Mouse (Mus musculus): Measurements from ENCODE around the gene Plekhd1. TPM values are rescaled to one million over a fixed set of nuclear protein-coding genes. Genes with fewer than 3 reads are reported as not detected.
A peak's percentile ranks its signal among the peaks of the same experiment; 100 is the strongest.

Gene Plekhd1
- polyA plus RNA-seq, 1 experiment from 2014 or later: 0.59 TPM

DNA sequence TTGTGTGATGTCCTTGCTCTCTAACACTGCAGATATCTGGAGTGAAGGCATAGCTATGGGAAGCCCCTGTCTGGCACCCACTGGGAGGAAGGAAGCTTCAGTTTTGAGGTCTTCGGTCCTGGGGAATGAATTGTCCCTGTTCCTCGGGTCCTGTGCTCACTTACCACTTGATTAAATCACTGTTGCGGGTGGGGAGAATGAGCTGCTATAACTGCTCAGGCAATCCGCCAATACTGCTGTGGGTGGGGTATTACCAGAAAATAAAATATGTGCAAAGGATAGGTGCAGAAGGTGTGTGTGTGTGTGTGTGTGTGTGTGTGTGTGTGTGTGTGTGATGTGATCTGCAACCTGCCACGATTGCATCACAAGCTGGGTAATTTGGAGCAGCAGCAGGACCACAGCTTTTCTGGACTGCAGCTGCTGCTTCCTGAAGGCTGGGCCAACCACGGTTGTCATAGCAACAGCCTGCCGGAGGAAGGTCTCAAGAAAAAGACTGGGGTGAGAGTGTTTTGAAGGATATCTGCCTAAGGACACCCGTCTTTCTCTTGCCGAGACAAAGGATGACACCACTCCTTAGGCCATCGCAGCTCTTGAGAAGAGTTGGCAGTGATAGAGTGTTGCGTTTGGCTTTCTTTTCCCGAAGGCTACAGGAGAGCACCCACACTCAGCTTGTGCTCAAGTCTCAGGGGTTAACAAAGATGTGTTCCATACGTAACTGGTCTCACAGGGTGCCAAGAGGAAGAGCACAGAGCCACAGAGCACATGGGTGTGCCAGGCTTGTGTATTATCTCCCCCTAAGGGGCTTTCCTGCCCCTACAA, 44.3 kb downstream of the Plekhd1 start:
- Histone ChIP-seq H3K9me3 (no peaks in the 10 kb centered on the region), H3K27ac (replicated peaks) (peak overlapping the region; percentile 71), H3K4me1 (peaks cover 29% of the 10 kb centered on the region), H3K27me3 (replicated peaks; ENCODE audit: low read depth, poor library complexity, severe bottlenecking) (peaks cover 32% of the 10 kb centered on the region), H3K36me3 (replicated peaks) (no peaks in the 10 kb centered on the region), H3K4me3 (peak overlapping the region; percentile 30; the same call in 1 of the 2 replicates)
- WGBS: 29% methylated on average over 13 of the region's 13 CpGs
- DNase-seq (ENCODE audit: low spot score): peak; percentile 69

DNA sequence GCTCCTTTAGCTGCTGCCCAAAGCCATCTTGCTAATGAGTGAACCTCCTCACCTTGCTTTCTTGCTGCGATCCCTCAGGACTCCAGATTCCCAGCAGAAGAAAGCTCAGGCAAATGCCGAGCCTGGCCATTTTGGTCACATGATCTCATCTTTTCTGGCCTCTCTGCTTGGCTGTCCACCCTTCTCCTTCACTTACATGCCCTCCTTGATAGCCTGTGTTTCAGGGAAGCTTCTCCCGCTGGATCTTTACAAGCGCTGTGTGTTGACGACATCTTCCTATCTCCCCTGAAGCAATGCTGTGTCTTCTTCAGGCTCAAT, 44.9 kb downstream of the Plekhd1 start:
- 62% methylated on average over 5 of the region's 5 CpGs for WGBS
- H3K9me3 ChIP-seq: no peaks in the 10 kb centered on the region
- H3K4me3 ChIP-seq: peak overlapping the region; percentile 30; the same call in 1 of the 2 replicates
- peaks cover 29% of the 10 kb centered on the region for H3K4me1 ChIP-seq
- H3K27me3 ChIP-seq (replicated peaks; ENCODE audit: low read depth, poor library complexity, severe bottlenecking): peaks cover 37% of the 10 kb centered on the region
- H3K36me3 ChIP-seq (replicated peaks): no peaks in the 10 kb centered on the region
- H3K27ac ChIP-seq (replicated peaks): peak overlapping the region; percentile 71
- DNase-seq (ENCODE audit: low spot score): no peak

DNA sequence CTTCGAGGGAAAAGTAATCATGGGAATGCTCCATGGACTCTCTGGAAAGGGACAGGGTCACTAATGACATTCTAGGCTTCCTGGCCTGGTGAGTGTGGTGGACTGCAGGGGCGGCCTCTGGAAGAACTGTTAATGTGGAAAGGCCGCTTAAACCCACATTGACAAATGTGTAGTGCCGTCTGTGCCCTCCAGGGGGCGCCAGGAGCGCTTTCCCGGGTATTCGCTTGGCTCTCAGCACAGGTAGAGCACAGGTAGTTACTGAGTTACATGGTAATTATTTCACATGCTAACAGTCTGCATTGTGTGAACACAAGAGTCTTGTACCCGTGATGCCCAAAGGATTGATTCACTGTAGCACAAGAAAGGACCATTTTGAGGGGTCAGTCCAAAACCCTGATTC, 47.1 kb downstream of the Plekhd1 start:
- no peak overlapping the region for H3K4me3 ChIP-seq
- peak; percentile 55 for DNase-seq (ENCODE audit: low spot score)
- H3K9me3 ChIP-seq: no peaks in the 10 kb centered on the region
- H3K36me3 ChIP-seq (replicated peaks): no peaks in the 10 kb centered on the region
- H3K4me1 ChIP-seq: peaks cover 27% of the 10 kb centered on the region
- WGBS: 32% methylated on average over 9 of the region's 9 CpGs
- no peak overlapping the region for H3K27ac ChIP-seq (replicated peaks)
- peaks cover 37% of the 10 kb centered on the region for H3K27me3 ChIP-seq (replicated peaks; ENCODE audit: low read depth, poor library complexity, severe bottlenecking)

DNA sequence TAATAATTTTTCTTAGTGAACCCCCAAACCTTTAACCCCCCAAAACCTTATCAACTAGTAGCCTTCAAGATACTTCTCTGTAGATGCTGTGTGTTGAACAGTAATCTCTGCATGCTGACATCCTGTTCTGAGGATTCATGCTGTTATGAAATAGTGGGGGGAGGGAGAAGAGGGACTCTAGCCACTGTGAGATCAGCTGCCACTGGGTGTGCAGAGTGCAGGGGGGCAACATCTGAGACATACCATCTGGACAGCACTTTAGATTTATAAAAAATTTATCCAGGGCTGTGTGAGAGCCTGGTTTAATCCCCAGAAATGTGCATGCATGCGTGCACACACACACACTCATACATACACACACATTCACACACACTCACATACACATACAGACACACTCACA, 52.2 kb downstream of the Plekhd1 start:
- Histone ChIP-seq H3K4me1 (0 out of 2 replicates have a peak, but pooled peaks cover 6% of the 10 kb centered on the region), H3K36me3 (replicated peaks) (no peaks in the 10 kb centered on the region), H3K9me3 (no peaks in the 10 kb centered on the region), H3K27me3 (replicated peaks; ENCODE audit: low read depth, poor library complexity, severe bottlenecking) (peaks cover 19% of the 10 kb centered on the region), H3K27ac (replicated peaks) (no peak overlapping the region), H3K4me3 (no peak overlapping the region)
- DNase-seq (ENCODE audit: low spot score): no peak
- WGBS: 82% methylated on average over 1 of the region's 1 CpGs

DNA sequence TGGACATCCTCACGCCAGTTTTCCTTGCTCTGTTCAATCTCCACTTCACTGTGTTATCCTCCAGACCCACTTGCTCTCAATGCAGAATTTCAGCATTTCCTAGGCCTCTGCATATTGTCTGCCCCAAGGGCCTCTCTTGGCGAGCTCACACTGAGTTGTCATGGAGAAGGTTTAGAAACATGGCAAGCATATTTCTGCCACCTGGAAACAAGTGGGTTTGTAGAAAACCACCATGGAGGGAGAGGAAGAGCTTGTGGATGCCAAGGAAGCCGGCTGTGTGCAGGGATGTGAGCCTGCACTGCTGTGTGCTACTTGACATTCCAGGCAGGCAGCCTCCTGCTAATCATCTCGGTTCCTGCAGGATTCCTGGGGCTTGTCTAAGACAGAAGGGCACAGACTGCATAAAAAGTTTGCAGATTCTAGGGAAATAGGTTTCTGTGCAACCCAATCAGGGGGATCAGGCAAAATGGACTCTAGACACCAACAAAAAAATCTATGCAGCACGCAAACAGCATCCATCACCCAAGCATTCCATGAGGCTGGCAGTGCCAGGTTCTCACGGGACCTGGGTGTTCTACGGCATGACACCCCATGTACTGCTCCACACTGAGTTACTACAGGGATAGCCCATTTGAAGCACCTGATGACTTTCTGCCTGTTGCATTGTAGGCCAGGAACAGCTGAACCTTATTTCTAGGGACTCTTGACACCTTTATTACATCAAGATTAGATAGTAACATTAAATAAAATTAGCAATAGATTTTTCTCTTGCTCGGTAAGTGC, 53.8 kb downstream of the Plekhd1 start:
- H3K9me3 ChIP-seq: no peaks in the 10 kb centered on the region
- H3K4me3 ChIP-seq: no peak overlapping the region
- WGBS: 70% methylated on average over 8 of the region's 8 CpGs
- H3K4me1 ChIP-seq: 0 out of 2 replicates have a peak, but pooled peaks cover 6% of the 10 kb centered on the region
- peaks cover 15% of the 10 kb centered on the region for H3K27me3 ChIP-seq (replicated peaks; ENCODE audit: low read depth, poor library complexity, severe bottlenecking)
- DNase-seq (ENCODE audit: low spot score): no peak
- no peaks in the 10 kb centered on the region for H3K36me3 ChIP-seq (replicated peaks)
- no peak overlapping the region for H3K27ac ChIP-seq (replicated peaks)

DNA sequence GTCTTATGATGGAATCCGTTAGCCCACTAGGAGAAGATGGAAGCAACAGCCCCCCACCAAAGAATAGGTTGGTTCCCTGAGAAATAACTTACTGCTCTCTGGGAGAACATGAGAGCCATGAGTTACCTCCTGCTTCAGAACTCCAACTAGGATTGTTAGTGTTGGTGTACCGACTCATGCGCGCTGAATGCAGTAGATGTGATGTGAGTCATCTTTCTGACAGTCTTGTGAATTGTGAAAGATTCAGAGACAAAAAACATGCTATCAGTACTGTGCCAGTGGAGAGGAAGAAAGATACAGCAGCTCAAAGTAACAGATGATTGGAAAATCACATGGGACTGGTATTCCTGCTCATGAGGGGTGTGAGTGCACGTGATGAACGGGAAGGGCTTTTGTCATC, 59.2 kb downstream of the Plekhd1 start:
- WGBS: 90% methylated on average over 6 of the region's 6 CpGs
- no peaks in the 10 kb centered on the region; the same call in 1 of the 2 replicates for H3K9me3 ChIP-seq
- peaks cover 33% of the 10 kb centered on the region for H3K27me3 ChIP-seq (replicated peaks; ENCODE audit: low read depth, poor library complexity, severe bottlenecking)
- H3K4me3 ChIP-seq: no peak overlapping the region
- peaks cover 31% of the 10 kb centered on the region for H3K36me3 ChIP-seq (replicated peaks)
- no peak for DNase-seq (ENCODE audit: low spot score)
- H3K27ac ChIP-seq (replicated peaks): no peak overlapping the region
- H3K4me1 ChIP-seq: no peaks in the 10 kb centered on the region

DNA sequence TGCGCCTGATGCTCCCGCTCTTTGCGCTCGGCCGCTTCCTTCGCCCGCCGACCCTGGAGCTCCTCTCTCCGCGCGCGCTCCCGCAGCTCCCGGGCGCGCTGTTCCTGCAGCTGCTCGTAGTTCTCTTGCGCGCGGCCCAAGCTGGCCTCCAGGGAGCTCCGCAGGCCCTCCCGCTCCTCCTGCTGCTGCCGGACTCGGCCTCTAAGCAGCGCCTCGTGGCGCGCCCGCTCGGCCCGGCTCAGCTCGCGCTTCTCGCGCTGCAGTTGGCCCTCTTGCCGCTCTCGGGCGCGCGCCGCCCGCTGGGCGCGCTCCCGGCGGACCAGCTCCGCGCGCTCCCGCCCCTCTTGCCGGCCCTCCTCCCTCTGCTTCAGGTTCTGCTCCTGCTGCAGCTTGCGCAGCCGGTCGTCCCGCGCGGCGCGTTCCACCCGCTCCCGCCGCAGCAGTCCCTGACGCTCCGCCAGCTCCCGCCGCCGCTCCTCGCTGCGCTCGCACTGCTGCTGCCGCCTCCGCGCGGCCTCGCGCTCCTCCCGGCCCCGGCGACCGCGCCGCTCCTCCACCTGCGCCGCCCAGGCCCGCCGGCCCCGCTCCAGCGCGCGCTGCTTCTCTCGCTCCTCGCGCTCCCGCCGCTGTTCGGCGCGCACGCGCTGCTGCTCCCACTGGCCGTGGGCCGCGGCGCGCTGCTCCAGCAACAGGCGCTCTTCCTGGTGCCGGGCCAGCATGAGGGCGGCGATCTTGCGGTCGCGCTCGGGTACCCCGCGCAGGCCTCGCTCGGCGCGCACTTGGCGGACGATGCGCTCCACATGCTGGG, 65.6 kb downstream of the Plekhd1 start:
- 15% methylated on average over 122 of the region's 122 CpGs for WGBS
- Histone ChIP-seq H3K4me3 (peak overlapping the region; percentile 66), H3K9me3 (peaks cover 23% of the 10 kb centered on the region), H3K27ac (replicated peaks) (peak overlapping the region; percentile 84), H3K4me1 (peaks cover 32% of the 10 kb centered on the region), H3K36me3 (replicated peaks) (peaks cover 57% of the 10 kb centered on the region), H3K27me3 (replicated peaks; ENCODE audit: low read depth, poor library complexity, severe bottlenecking) (peaks cover 67% of the 10 kb centered on the region)
- DNase-seq (ENCODE audit: low spot score): peak; percentile 82

DNA sequence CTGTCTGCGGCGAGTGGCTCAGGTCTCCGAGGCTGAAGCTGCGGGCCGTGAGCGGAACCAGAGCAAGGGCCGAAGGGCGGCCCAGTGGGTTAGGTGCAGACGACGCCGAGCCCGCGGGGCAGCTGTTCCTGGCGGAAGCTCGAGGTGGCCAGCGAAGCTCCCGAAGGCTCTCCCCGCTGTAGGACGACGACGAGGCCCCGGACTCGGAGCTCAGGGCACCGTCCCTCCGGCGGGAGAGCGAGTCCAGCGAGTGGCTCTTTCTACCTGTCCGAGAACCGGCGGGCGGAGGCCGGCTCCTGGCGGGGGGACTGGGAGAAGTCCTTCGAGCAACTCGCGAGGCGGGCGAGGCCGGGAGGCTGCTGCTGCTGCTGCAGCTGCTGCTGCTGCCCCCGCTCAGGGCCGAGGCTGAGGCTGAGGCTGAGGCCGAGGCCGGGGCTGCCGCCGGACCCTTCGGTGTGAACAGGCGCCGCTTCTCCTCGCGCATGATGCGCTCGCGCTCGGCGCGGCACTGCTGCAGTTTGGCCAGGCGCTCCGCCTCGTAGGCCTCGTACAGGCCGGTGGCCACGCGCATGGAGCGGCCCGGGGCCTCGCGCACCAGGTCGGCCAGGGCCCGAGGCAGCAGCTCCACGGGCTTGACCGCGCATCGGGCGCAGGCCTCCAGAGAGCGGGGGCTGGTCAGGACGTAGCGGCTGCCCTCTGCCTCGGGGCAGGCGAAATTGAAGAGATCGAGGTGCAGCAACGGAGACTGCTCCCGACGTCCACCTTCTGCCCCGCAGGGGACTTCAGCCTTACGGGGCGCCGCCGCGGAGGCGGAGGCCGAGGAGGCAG, 66.4 kb downstream of the Plekhd1 start:
- H3K27ac ChIP-seq (replicated peaks): peak overlapping the region; percentile 84
- peaks cover 67% of the 10 kb centered on the region for H3K27me3 ChIP-seq (replicated peaks; ENCODE audit: low read depth, poor library complexity, severe bottlenecking)
- peaks cover 32% of the 10 kb centered on the region for H3K4me1 ChIP-seq
- H3K9me3 ChIP-seq: peaks cover 23% of the 10 kb centered on the region
- peak overlapping the region; percentile 66 for H3K4me3 ChIP-seq
- peaks cover 53% of the 10 kb centered on the region for H3K36me3 ChIP-seq (replicated peaks)
- DNase-seq (ENCODE audit: low spot score): peak; percentile 69
- 13% methylated on average over 92 of the region's 92 CpGs for WGBS

DNA sequence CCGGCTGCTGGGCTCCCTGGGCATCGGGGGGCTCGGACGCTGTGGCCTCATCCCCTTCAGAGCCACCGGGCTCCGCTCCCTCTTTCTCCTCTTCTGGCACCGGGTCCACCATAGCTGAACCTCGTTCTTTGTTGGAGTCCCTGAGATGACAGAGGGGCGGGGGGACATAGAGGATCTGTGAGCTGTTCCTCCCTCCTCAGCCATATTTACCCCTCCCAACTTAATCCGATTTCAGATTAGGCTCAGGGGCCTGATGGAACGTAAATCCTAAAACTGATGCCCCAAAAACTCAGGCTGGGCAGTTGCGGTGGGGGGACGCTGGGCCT, 67.0 kb downstream of the Plekhd1 start:
- 5% methylated on average over 13 of the region's 13 CpGs for WGBS
- Histone ChIP-seq H3K4me3 (peak overlapping the region; percentile 66), H3K27me3 (replicated peaks; ENCODE audit: low read depth, poor library complexity, severe bottlenecking) (peaks cover 67% of the 10 kb centered on the region), H3K4me1 (peaks cover 32% of the 10 kb centered on the region), H3K27ac (replicated peaks) (peak overlapping the region; percentile 84), H3K36me3 (replicated peaks) (peaks cover 48% of the 10 kb centered on the region), H3K9me3 (peaks cover 23% of the 10 kb centered on the region)
- no peak for DNase-seq (ENCODE audit: low spot score)

DNA sequence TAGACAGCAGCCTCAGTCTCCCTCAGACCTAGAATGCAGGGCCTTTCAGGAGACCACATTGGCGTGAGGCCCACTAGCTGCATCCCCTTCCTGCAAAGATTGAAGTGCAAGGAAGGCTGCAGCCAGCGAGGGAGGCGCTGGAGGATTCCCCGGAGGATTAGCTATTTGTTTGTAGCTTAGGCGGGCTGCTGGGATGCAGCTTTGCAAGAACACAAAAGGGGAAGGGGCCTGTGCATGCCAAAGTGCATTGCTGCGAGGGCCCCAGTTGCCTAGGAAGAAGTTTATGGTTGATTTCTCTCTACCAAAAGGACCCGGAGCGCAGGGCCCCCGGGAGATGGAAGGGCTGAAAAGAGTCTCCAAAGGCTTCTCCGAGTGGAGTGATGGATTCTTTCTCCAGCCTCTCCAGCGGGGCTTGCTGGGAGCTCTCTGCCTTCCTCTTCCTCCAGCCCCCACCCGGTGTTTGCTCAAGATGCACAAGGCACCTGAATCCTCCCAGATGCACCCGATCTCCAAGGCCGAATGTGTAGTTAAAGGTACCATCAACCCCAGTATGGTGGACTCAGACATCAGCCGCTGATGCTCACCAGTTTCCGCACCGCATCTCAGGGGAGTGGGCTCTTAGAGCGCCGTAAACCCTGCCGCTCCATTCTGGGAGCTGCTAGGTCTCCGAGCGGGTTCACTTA, 67.5 kb downstream of the Plekhd1 start:
- Histone ChIP-seq H3K36me3 (replicated peaks) (peaks cover 43% of the 10 kb centered on the region), H3K4me1 (peaks cover 32% of the 10 kb centered on the region), H3K27me3 (replicated peaks; ENCODE audit: low read depth, poor library complexity, severe bottlenecking) (peaks cover 64% of the 10 kb centered on the region), H3K9me3 (peaks cover 23% of the 10 kb centered on the region), H3K4me3 (peak overlapping the region; percentile 66), H3K27ac (replicated peaks) (peak overlapping the region; percentile 84)
- under 1% methylated on average over 22 of the region's 22 CpGs for WGBS
- peak; percentile 62 for DNase-seq (ENCODE audit: low spot score)

DNA sequence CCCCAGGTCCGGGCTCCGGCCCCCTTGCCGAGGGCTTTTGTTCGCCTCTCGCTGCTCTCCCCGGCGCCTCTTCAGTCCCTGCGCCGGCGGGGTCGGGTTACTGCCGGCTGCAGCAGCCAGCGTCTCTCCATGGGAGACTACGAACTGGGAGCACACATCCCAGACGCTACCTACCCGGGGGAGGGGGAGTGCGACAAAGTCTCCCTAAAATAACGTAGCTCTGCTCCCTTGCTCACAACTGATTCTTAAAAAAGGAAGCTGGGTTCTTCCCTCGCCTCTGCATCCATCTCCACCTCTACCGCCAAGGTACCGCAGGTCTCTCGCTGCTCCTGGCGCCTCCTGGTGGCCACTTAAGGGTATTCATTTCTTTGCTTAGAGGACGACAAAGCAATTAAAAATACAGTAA, 68.0 kb downstream of the Plekhd1 start, which contains the start of gene Ccdc177:
Gene Ccdc177 (minus strand): TSS at position 292 of the 406 bp plus-strand sequence.
- Histone ChIP-seq H3K27me3 (replicated peaks; ENCODE audit: low read depth, poor library complexity, severe bottlenecking) (peaks cover 59% of the 10 kb centered on the region), H3K27ac (replicated peaks) (peak within 1 kb of the TSS; percentile 84), H3K4me1 (peaks cover 32% of the 10 kb centered on the region), H3K36me3 (replicated peaks) (peaks cover 37% of the 10 kb centered on the region), H3K4me3 (peak within 1 kb of the TSS; percentile 66), H3K9me3 (peaks cover 23% of the 10 kb centered on the region)
- WGBS: under 1% methylated on average over 24 of the region's 24 CpGs
- peak; percentile 86 for DNase-seq (ENCODE audit: low spot score)

All from embryonic facial prominence, embryonic 10.5 days (tissue).